ENCODE assay signal across 8 mouse cellular contexts in the genomic region with DNA sequence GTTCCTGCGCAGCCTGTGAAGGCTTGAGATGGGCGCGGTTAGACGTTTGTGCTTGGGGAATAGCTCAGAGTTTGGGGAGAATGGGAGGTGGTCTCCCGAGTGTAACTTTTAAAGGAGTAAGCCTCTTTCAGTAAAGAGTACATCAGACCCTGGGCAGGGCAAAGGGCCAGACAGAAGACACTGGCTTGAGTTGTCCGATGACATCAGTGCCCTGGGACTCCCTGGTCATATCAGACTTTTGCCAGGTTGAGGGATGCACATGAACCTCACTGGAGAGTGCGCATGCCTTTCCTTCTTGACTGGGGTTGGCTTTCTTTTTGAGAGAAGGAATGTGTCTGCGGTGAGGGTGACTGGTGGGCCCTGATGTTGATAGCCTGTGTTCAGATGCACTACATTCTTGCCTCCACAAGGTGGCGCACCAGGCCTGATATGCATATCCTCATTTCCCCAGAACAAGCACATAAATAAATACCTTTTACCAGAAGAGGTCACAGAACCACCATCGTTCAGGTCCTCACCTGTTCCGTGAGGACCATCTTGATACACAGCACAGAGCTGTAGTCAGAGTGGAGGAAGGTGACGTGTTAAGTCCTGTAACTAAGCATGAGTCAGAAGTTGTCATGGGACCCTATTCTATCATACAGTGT. TPM values are rescaled to one million over a fixed set of nuclear protein-coding genes. Genes with fewer than 3 reads are reported as not detected.
A peak's percentile ranks its signal among the peaks of the same experiment; 100 is the strongest.
DNase-seq lines count a peak whose midpoint lies in the region; ATAC-seq and TF ChIP-seq lines count a peak whose summit lies in the region.

No protein-coding gene starts in this region.

- H3K4me1 ChIP-seq in intestine, postnatal 0 days (replicated peaks; ENCODE audit: control insufficient read depth, insufficient read depth, low read length): no peaks in the 10 kb centered on the region
- H3K4me1 ChIP-seq in intestine, embryonic 15.5 days (replicated peaks): no peaks in the 10 kb centered on the region
- no peaks in the 10 kb centered on the region for H3K4me1 ChIP-seq in hindbrain, embryonic 10.5 days (replicated peaks)
- no peaks in the 10 kb centered on the region for H3K4me1 ChIP-seq in neural tube, embryonic 12.5 days

- no peaks in the 10 kb centered on the region for H3K9me3 ChIP-seq in intestine, postnatal 0 days (ENCODE audit: control insufficient read depth)
- no peaks in the 10 kb centered on the region for H3K9me3 ChIP-seq in intestine, embryonic 15.5 days
- 0 out of 2 replicates have a peak, but pooled peaks cover 6% of the 10 kb centered on the region for H3K9me3 ChIP-seq in hindbrain, embryonic 10.5 days
- H3K9me3 ChIP-seq in neural tube, embryonic 12.5 days: no peaks in the 10 kb centered on the region

- no peaks in the 10 kb centered on the region for H3K36me3 ChIP-seq in intestine, postnatal 0 days (ENCODE audit: control insufficient read depth, insufficient read depth)
- no peaks in the 10 kb centered on the region for H3K36me3 ChIP-seq in intestine, embryonic 15.5 days
- H3K36me3 ChIP-seq in hindbrain, embryonic 10.5 days: no peaks in the 10 kb centered on the region
- H3K36me3 ChIP-seq in neural tube, embryonic 12.5 days: no peaks in the 10 kb centered on the region

- peak; percentile 88 for TF ChIP-seq CTCF in intestine, postnatal 0 days (IDR thresholded peaks at IDR 0.05; ENCODE audit: low read depth)

- WGBS in intestine, postnatal 0 days: 78% methylated on average over 12 of the region's 12 CpGs
- 74% methylated on average over 12 of the region's 12 CpGs for WGBS in intestine, embryonic 15.5 days
- WGBS in hindbrain, embryonic 10.5 days: 79% methylated on average over 12 of the region's 12 CpGs
- WGBS in neural tube, embryonic 12.5 days: 81% methylated on average over 12 of the region's 12 CpGs

- no peak overlapping the region for H3K27ac ChIP-seq in intestine, postnatal 0 days (ENCODE audit: low read depth, low read length)
- H3K27ac ChIP-seq in intestine, embryonic 15.5 days: no peak overlapping the region
- H3K27ac ChIP-seq in hindbrain, embryonic 10.5 days: no peak overlapping the region
- H3K27ac ChIP-seq in neural tube, embryonic 12.5 days: no peak overlapping the region

- peak; percentile 80 for DNase-seq in R1 (ENCODE audit: low read depth, low spot score)
- DNase-seq in embryo, embryonic 10 days (ENCODE audit: low spot score): peak; percentile 71
- DNase-seq in hindbrain, embryonic 10.5 days (ENCODE audit: low spot score): peak; percentile 57
- DNase-seq in left cerebral cortex, postnatal 14 days (ENCODE audit: low spot score in 2 of 2): peak; percentile 48 to 55
- DNase-seq in T-cell, adult 2 months (ENCODE audit: low spot score): no peak

- ATAC-seq in intestine, postnatal 0 days: 0 out of 2 replicates have a peak, but pooled peaks have one; percentile 22
- no peak for ATAC-seq in intestine, embryonic 15.5 days
- peak; percentile 33; the same call in 1 of the 2 replicates for ATAC-seq in neural tube, embryonic 12.5 days (ENCODE audit: low FRiP score, low read depth)

- no peak overlapping the region for H3K4me2 ChIP-seq in intestine, postnatal 0 days (replicated peaks; ENCODE audit: low read depth)
- no peak overlapping the region for H3K4me2 ChIP-seq in intestine, embryonic 15.5 days (replicated peaks)
- no peak overlapping the region for H3K4me2 ChIP-seq in neural tube, embryonic 12.5 days (replicated peaks)

- H3K4me3 ChIP-seq in intestine, postnatal 0 days (ENCODE audit: low read depth, low read length): no peak overlapping the region
- H3K4me3 ChIP-seq in intestine, embryonic 15.5 days (replicated peaks): no peak overlapping the region
- no peak overlapping the region for H3K4me3 ChIP-seq in hindbrain, embryonic 10.5 days
- H3K4me3 ChIP-seq in neural tube, embryonic 12.5 days: no peak overlapping the region

- H3K27me3 ChIP-seq in intestine, postnatal 0 days (replicated peaks; ENCODE audit: control insufficient read depth, insufficient read depth, low read length): no peaks in the 10 kb centered on the region
- H3K27me3 ChIP-seq in intestine, embryonic 15.5 days (replicated peaks): no peaks in the 10 kb centered on the region
- no peaks in the 10 kb centered on the region for H3K27me3 ChIP-seq in hindbrain, embryonic 10.5 days (ENCODE audit: insufficient read depth, poor library complexity, severe bottlenecking)
- no peaks in the 10 kb centered on the region for H3K27me3 ChIP-seq in neural tube, embryonic 12.5 days (replicated peaks)

- no peak overlapping the region for H3K9ac ChIP-seq in intestine, postnatal 0 days (ENCODE audit: low read depth, low read length)
- H3K9ac ChIP-seq in intestine, embryonic 15.5 days: no peak overlapping the region
- no peak overlapping the region for H3K9ac ChIP-seq in neural tube, embryonic 12.5 days

- intact Hi-C loops in left cerebral cortex, postnatal 14 days (cut with DNase I): loop anchor here (5.0 to 10.0 kb wide), 4 partner anchors 112 to 590 kb away; no protein-coding TSS in a partner anchor

RNA-seq across cellular contexts. Expression of a gene that starts 30.7 kb away (rescaled TPM):
- 7.1 and 7.6 TPM in 2 replicates for polyA plus RNA-seq in intestine, postnatal 0 days (2015; fragmentation: Nextera tagmentation; extraction: Ambion mirVana)
- polyA plus RNA-seq in intestine, embryonic 15.5 days (2015; fragmentation: Nextera tagmentation; extraction: Ambion mirVana): 29.9 and 30.7 TPM in 2 replicates
- 76.7 and 88.1 TPM in 2 replicates for polyA plus RNA-seq in hindbrain, embryonic 10.5 days (2016; fragmentation: Nextera tagmentation; extraction: Ambion mirVana)
- 10 to 100 TPM; 33.4 to 38.3 TPM for total RNA-seq in left cerebral cortex, postnatal 14 days (2021)
- 74.7 and 82.9 TPM in 2 replicates for polyA plus RNA-seq in neural tube, embryonic 12.5 days (2016; fragmentation: Nextera tagmentation; extraction: Ambion mirVana)

RNA-seq across cellular contexts. Expression of a gene that starts 54.3 kb away (rescaled TPM):
- 0.10 and 0.14 TPM in 2 replicates for polyA plus RNA-seq in intestine, postnatal 0 days (2015; fragmentation: Nextera tagmentation; extraction: Ambion mirVana)
- polyA plus RNA-seq in intestine, embryonic 15.5 days (2015; fragmentation: Nextera tagmentation; extraction: Ambion mirVana): not detected in 2 replicates
- 0.19 and 0.38 TPM in 2 replicates for polyA plus RNA-seq in hindbrain, embryonic 10.5 days (2016; fragmentation: Nextera tagmentation; extraction: Ambion mirVana)
- 1 to 10 TPM; 1.2 to 1.3 TPM for total RNA-seq in left cerebral cortex, postnatal 14 days (2021)
- polyA plus RNA-seq in neural tube, embryonic 12.5 days (2016; fragmentation: Nextera tagmentation; extraction: Ambion mirVana): 1.0 TPM in 2 replicates
